Mouse (Mus musculus) sigmoid colon, adult 10 weeks (tissue): ENCODE data around the gene Tdrd3. TPM values are rescaled to one million over a fixed set of nuclear protein-coding genes. Genes with fewer than 3 reads are reported as not detected.

Experiments used
- polyA plus RNA-seq: library from polyadenylated mRNA; stranded (reverse); fragments of 350-450 nt; fragmentation: Illumina TruSeq; extraction: RNeasy Lipid Tissue Mini Kit (QIAGEN cat#74804); gene quantifications from one replicate; pipeline ENCODE4 v1.2.3, GENCODE M21; 2014; ENCODE audit warnings: low read depth, low replicate concordance

Gene Tdrd3
- polyA plus RNA-seq = 80.7 TPM

GRCm38 (mm10) chr14:87415808-87416721 lies at the start of gene Tdrd3:
TSS of gene Tdrd3 (plus strand) at chr14:87416639.

